Mouse (Mus musculus): ENCODE results near the gene Klrg1. TPM values are rescaled to one million over a fixed set of nuclear protein-coding genes. Genes with fewer than 3 reads are reported as not detected.

Klrg1 gene
- 0.56 and 0.92 TPM in 2 replicates for polyA plus RNA-seq (2015; fragmentation: Nextera tagmentation; extraction: Ambion mirVana)

DNA sequence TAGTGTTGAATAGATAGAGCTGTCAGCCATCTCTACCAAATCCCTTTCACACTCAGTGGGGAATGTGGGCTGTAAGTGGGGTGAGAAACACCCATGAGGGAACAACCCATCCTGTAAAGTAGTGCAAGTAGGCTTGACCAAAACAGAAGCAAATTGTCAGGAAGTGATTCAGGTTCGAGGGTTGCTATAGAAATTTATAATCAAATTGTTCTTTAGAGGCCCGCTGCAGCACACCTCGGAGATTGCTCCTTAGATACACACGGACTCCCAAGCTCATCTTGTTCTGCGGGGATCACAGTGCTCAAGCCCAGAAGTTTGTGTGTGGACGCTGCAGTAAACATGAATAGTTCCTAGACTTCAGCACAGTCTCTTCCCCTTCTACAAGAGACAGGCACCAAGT is at the start of gene Klrg1:
Gene Klrg1, minus strand, starts transcription at position 101 of the 400 bp plus-strand sequence.
- no peak within 1 kb of the TSS for H3K4me2 ChIP-seq
- H3K27me3 ChIP-seq (replicated peaks), result no peaks in the 10 kb centered on the region
- no peak for ATAC-seq (ENCODE audit: low FRiP score)
- no peak within 1 kb of the TSS for H3K9ac ChIP-seq (replicated peaks)
- no peaks in the 10 kb centered on the region for H3K36me3 ChIP-seq
- H3K4me3 ChIP-seq (replicated peaks), result no peak within 1 kb of the TSS
- H3K4me1 ChIP-seq, result no peaks in the 10 kb centered on the region
- H3K9me3 ChIP-seq (replicated peaks), result no peaks in the 10 kb centered on the region
- no peak within 1 kb of the TSS for H3K27ac ChIP-seq (replicated peaks)
- 81% methylated on average over 6 of the region's 6 CpGs for WGBS

GRCm38 (mm10) chr6:122325361-122325975 is 42.8 kb upstream of the Klrg1 start:
- Histone ChIP-seq H3K9ac (replicated peaks) (no peak overlapping the region), H3K36me3 (peaks cover 57% of the 10 kb centered on the region), H3K9me3 (replicated peaks) (no peaks in the 10 kb centered on the region), H3K4me1 (no peaks in the 10 kb centered on the region), H3K27me3 (replicated peaks) (no peaks in the 10 kb centered on the region), H3K27ac (replicated peaks) (no peak overlapping the region), H3K4me2 (no peak overlapping the region), H3K4me3 (replicated peaks) (no peak overlapping the region)
- 93% methylated on average over 6 of the region's 6 CpGs for WGBS
- ATAC-seq (ENCODE audit: low FRiP score), result no peak

GRCm38 (mm10) chr6:122318726-122319125 is 36.0 kb upstream of the Klrg1 start:
- no peaks in the 10 kb centered on the region for H3K9me3 ChIP-seq (replicated peaks)
- H3K27me3 ChIP-seq (replicated peaks), result no peaks in the 10 kb centered on the region
- H3K9ac ChIP-seq (replicated peaks), result no peak overlapping the region
- no peak overlapping the region for H3K4me3 ChIP-seq (replicated peaks)
- H3K4me2 ChIP-seq, result no peak overlapping the region
- no peak for ATAC-seq (ENCODE audit: low FRiP score)
- no peaks in the 10 kb centered on the region for H3K4me1 ChIP-seq
- peaks cover 93% of the 10 kb centered on the region for H3K36me3 ChIP-seq
- H3K27ac ChIP-seq (replicated peaks), result no peak overlapping the region
- WGBS, result 95% methylated on average over 1 of the region's 1 CpGs

- Histone ChIP-seq H3K4me1 (peaks cover 23% of the 10 kb centered on the region), H3K27ac (replicated peaks) (no peak overlapping the region), H3K4me2 (peak overlapping the region; percentile 84), H3K9ac (replicated peaks) (peak overlapping the region; percentile 87), H3K27me3 (replicated peaks) (no peaks in the 10 kb centered on the region), H3K4me3 (replicated peaks) (peak overlapping the region; percentile 94; the same call in 1 of the 2 replicates), H3K9me3 (replicated peaks) (no peaks in the 10 kb centered on the region), H3K36me3 (peaks cover 32% of the 10 kb centered on the region)
- 86% methylated on average over 5 of the region's 5 CpGs for WGBS
- ATAC-seq (ENCODE audit: low FRiP score), result no peak
Measured at GRCm38 (mm10) chr6:122310187-122310820, 27.6 kb upstream of the Klrg1 start.

GRCm38 (mm10) chr6:122309446-122309960 is 26.8 kb upstream of the Klrg1 start:
- 10% methylated on average over 11 of the region's 11 CpGs for WGBS
- H3K27ac ChIP-seq (replicated peaks), result peak overlapping the region; percentile 81

DNA sequence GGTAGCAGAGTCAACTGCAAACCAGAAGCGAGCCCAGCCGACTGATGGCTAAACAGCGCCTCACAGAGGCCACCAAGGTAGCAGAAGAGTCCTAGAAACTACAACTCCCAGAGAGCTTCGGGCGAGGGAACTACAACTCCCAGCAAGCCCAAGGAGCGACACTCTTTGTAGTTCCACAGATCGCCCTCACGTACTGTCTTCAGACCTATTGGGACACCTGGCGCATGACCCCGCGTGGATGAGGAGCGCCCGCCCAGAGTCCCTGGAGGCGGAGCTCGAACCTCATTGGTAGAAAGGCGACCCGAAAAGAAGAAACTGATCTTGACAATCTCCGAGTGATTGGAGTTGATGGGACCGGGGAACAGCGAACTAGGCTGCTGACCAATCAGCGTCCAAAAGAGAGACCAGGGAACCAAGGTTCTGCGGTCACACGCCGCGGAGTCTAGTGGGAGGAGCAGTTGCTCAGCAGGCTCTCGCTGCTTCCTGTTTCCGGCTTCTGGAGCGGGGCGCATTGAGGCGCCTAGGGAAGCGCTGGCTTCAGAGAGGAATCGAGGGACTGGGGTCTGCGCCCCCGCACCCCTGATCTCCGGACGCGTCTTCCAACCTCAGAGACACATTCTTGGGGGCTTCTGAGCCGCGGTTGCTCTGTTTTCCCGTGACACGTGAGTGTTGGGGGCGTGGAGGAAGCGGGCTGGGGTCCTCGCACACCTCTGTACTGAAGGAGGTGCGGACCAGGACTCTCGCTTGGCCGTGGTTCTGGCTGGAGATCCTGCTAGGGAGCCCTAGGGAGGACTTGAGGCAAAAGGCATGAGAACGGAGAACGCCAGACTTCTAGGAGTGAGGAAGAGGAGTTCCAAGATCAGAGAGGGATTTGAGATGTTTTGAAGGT is 26.1 kb upstream of the Klrg1 start, which contains the start of gene M6pr:
Gene M6pr, plus strand, starts transcription at position 216 of the 889 bp plus-strand sequence.
- H3K4me2 ChIP-seq, result peak within 1 kb of the TSS; percentile 84
- peak within 1 kb of the TSS; percentile 87 for H3K9ac ChIP-seq (replicated peaks)
- peaks cover 23% of the 10 kb centered on the region for H3K4me1 ChIP-seq
- H3K36me3 ChIP-seq, result peaks cover 17% of the 10 kb centered on the region
- peak within 1 kb of the TSS; percentile 94 for H3K4me3 ChIP-seq (replicated peaks)
- H3K27me3 ChIP-seq (replicated peaks), result no peaks in the 10 kb centered on the region
- WGBS, result under 1% methylated on average over 49 of the region's 49 CpGs
- ATAC-seq (ENCODE audit: low FRiP score), result peak; percentile 98
- no peaks in the 10 kb centered on the region for H3K9me3 ChIP-seq (replicated peaks)
- H3K27ac ChIP-seq (replicated peaks), result peak within 1 kb of the TSS; percentile 81

More at GRCm38 (mm10) chr6:122309446-122309960, 26.8 kb upstream of the Klrg1 start:
- no peak for ATAC-seq (ENCODE audit: low FRiP score)
- Histone ChIP-seq H3K9me3 (replicated peaks) (no peaks in the 10 kb centered on the region), H3K36me3 (peaks cover 24% of the 10 kb centered on the region), H3K4me3 (replicated peaks) (peak overlapping the region; percentile 94), H3K9ac (replicated peaks) (peak overlapping the region; percentile 87), H3K4me2 (peak overlapping the region; percentile 84), H3K4me1 (peaks cover 23% of the 10 kb centered on the region), H3K27me3 (replicated peaks) (no peaks in the 10 kb centered on the region)

DNA sequence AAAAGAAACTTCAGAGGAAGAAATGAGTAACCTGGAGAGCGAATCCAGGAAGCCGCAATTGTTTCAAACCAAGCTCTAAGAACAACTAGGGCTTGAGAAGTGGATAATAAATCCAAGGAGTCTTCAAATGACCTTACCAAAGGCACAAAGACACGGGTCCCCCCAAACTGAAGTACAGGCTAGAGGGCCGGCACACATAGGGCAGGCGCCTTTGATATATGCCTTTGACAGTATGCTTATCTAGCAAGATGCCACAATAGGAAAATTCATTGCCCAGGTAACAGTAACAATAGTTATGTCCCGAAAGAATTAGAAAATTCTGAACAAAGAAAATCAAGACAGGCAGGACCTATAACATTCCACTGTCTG is 25.4 kb upstream of the Klrg1 start:
- Histone ChIP-seq H3K4me2 (peak overlapping the region; percentile 36), H3K9ac (replicated peaks) (no peak overlapping the region), H3K9me3 (replicated peaks) (no peaks in the 10 kb centered on the region), H3K36me3 (peaks cover 11% of the 10 kb centered on the region), H3K4me3 (replicated peaks) (peak overlapping the region; percentile 94), H3K27me3 (replicated peaks) (no peaks in the 10 kb centered on the region), H3K27ac (replicated peaks) (0 out of 2 replicates have a peak overlapping the region, but pooled peaks have one; percentile 10), H3K4me1 (peaks cover 23% of the 10 kb centered on the region)
- no peak; the same call in 1 of the 2 replicates for ATAC-seq (ENCODE audit: low FRiP score)
- 62% methylated on average over 6 of the region's 6 CpGs for WGBS

DNA sequence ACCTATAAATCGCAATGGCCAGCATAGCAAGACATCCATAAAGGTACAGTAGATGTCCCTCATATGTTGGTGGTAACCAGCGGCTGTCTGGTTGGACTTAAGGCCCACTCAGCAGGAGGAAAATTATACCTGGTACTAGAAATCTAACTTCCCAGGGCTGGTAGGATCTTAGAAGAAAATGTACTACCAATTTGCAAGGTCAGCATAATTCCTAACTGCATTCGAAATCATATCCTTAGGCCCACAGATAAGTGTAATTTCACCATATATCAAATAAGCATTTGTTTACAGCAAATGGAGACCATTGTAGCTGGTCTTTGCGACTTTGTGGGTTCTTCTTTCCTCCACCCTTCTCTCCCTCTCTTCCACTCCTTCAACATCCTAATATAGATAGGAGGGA is 24.0 kb upstream of the Klrg1 start:
- 93% methylated on average over 4 of the region's 4 CpGs for WGBS

DNA sequence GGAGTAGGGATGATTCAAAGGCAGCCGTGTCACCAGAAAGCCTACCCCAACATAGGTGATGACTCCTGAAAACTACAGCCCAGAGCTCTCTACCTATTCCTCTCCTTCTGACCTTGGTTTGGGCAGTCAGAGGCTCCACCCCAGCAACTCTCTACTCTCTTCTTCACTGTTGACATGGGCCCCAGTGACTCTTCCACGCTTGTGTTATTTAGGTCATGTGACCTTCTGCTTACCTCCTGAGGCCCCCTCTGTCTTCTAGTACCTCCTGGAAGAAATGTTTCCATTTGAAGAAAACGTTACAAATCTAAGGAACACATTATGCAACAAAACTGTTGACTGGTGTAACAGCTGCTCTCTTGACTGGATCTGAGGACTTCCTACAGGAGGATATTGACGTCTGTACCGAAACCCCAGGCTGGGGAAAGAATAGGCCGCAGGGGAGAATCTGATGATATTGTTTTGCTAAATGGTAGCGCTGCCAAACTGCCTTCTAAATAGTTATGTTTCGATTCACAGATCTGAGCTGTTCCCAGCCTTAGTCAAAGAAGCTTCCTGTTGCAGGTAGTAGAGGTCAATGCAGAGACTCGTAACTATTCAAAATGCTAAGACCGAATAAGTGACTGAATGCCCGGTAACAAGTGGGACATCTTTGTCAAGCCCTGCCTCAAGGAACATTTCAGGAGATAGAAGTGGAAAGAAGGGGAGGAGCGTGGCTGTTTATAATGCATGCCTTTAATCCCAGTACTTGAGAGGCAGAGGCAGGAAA is 22.3 kb upstream of the Klrg1 start:
- H3K4me1 ChIP-seq, result peaks cover 8% of the 10 kb centered on the region
- WGBS, result 78% methylated on average over 12 of the region's 12 CpGs
- no peaks in the 10 kb centered on the region for H3K9me3 ChIP-seq (replicated peaks)
- H3K27me3 ChIP-seq (replicated peaks), result no peaks in the 10 kb centered on the region
- ATAC-seq (ENCODE audit: low FRiP score), result no peak
- H3K36me3 ChIP-seq, result no peaks in the 10 kb centered on the region
- no peak overlapping the region for H3K4me3 ChIP-seq (replicated peaks)
- no peak overlapping the region for H3K9ac ChIP-seq (replicated peaks)
- H3K4me2 ChIP-seq, result no peak overlapping the region
- H3K27ac ChIP-seq (replicated peaks), result no peak overlapping the region

More for the DNA sequence above, 24.0 kb upstream of the Klrg1 start:
- Histone ChIP-seq H3K27ac (replicated peaks) (no peak overlapping the region), H3K9ac (replicated peaks) (no peak overlapping the region), H3K4me2 (no peak overlapping the region), H3K36me3 (no peaks in the 10 kb centered on the region), H3K4me3 (replicated peaks) (no peak overlapping the region), H3K9me3 (replicated peaks) (no peaks in the 10 kb centered on the region), H3K4me1 (peaks cover 23% of the 10 kb centered on the region), H3K27me3 (replicated peaks) (no peaks in the 10 kb centered on the region)
- no peak for ATAC-seq (ENCODE audit: low FRiP score)

DNA sequence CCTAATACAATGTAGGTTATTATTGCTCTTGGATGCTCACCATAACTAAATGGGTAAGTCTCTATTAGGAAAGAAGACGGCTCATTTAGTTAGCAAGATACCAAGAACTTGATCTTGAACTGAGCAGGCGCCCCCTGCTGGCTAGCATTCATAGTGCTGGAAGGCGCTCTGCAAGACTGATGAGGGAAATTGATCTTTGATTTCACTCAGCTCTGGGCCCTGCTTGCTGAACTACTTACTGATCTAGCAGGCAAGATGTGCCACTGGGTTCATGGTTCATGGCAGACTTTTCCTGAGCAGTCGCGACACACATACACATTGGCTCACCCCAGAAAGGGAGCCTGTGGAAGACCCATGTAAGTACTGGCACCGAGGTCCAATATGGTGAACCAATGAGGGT is 21.7 kb upstream of the Klrg1 start:
- Histone ChIP-seq H3K4me1 (peaks cover 2% of the 10 kb centered on the region), H3K27ac (replicated peaks) (no peak overlapping the region), H3K36me3 (no peaks in the 10 kb centered on the region), H3K9me3 (replicated peaks) (no peaks in the 10 kb centered on the region), H3K9ac (replicated peaks) (no peak overlapping the region), H3K4me2 (no peak overlapping the region), H3K27me3 (replicated peaks) (no peaks in the 10 kb centered on the region), H3K4me3 (replicated peaks) (no peak overlapping the region)
- no peak for ATAC-seq (ENCODE audit: low FRiP score)
- WGBS, result 37% methylated on average over 6 of the region's 6 CpGs

DNA sequence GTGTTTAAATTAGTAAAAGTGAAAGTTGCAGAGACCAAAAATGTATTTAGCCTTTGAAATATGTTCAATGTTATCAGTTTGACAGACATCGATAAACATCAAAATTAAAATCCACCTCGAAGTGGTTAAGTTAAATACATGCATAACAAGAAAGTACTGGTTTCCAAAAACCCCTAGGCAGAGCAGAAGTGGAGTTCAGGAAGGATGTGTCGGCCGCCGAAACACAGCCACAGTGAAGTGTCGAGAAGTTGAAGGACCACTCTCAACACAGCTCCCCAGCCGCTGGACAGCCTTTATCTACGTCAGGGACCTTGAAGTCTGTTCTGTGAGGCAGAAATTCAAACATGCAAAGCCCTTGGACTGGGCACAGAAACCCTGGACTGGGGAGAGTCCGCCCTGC is 20.8 kb upstream of the Klrg1 start:
- 93% methylated on average over 9 of the region's 9 CpGs for WGBS
- no peak for ATAC-seq (ENCODE audit: low FRiP score)
- H3K27ac ChIP-seq (replicated peaks), result no peak overlapping the region
- no peaks in the 10 kb centered on the region for H3K27me3 ChIP-seq (replicated peaks)
- no peak overlapping the region for H3K4me3 ChIP-seq (replicated peaks)
- H3K4me1 ChIP-seq, result no peaks in the 10 kb centered on the region
- no peaks in the 10 kb centered on the region for H3K36me3 ChIP-seq
- no peak overlapping the region for H3K4me2 ChIP-seq
- no peak overlapping the region for H3K9ac ChIP-seq (replicated peaks)
- no peaks in the 10 kb centered on the region for H3K9me3 ChIP-seq (replicated peaks)

Measured in neural tube, embryonic 15.5 days (tissue).